Mouse (Mus musculus) heart, embryonic 10.5 days (tissue): ENCODE results near the gene Slc25a31. TPM values are rescaled to one million over a fixed set of nuclear protein-coding genes. Genes with fewer than 3 reads are reported as not detected.

ENCODE experiments used
- DNase-seq: peaks from one replicate; pipeline ENCODE4 v3.0.0-alpha.2; 2017; ENCODE audit warnings: low spot score
- H3K27ac ChIP-seq: fragments of 300-500 bp; sonication (generic); 2 replicates; pipeline ENCODE4 v1.5.1; 2016; ENCODE audit warnings: mild to moderate bottlenecking
- H3K27me3 ChIP-seq: fragments of 300-500 bp; sonication (generic); 2 replicates; pipeline ENCODE4 v1.6.1; 2016; ENCODE audit warnings: mild to moderate bottlenecking; ENCODE audit not compliant: poor library complexity, insufficient read depth, severe bottlenecking
- H3K36me3 ChIP-seq: fragments of 300-500 bp; sonication (generic); 2 replicates; pipeline ENCODE4 v1.6.1; 2016; ENCODE audit warnings: mild to moderate bottlenecking, moderate library complexity
- H3K4me1 ChIP-seq: fragments of 300-500 bp; sonication (generic); 2 replicates; pipeline ENCODE4 v1.6.1; 2016; ENCODE audit warnings: mild to moderate bottlenecking
- H3K4me3 ChIP-seq: fragments of 300-500 bp; sonication (generic); 2 replicates; pipeline ENCODE4 v1.5.1; 2016; ENCODE audit warnings: mild to moderate bottlenecking, moderate library complexity
- H3K9me3 ChIP-seq: fragments of 300-500 bp; sonication (generic); 2 replicates; pipeline ENCODE4 v1.6.1; 2016; ENCODE audit warnings: mild to moderate bottlenecking, moderate library complexity
- WGBS: fragments of 180-500 bp; shearing (Covaris S2); methylation state at CpG from one replicate; pipeline ENCODE4 v1.1.7; 2016; 5-methylcytosine and 5-hydroxymethylcytosine counted together
- polyA plus RNA-seq: library from polyadenylated mRNA; unstranded; fragments of >200 nt; fragmentation: Nextera tagmentation; extraction: Ambion mirVana; gene quantifications from 2 replicates; pipeline ENCODE4 v1.2.1, GENCODE M21; 2016

Slc25a31 gene
- polyA plus RNA-seq, 1 experiment from 2014 or later: 0.35 TPM

GRCm38 (mm10) chr3:40686836-40687235 is 21.8 kb upstream of the Slc25a31 start:
- Histone ChIP-seq H3K27ac (peak overlapping the region; percentile 2; the same call in 1 of the 2 replicates), H3K9me3 (no peaks in the 10 kb centered on the region), H3K27me3 (no peaks in the 10 kb centered on the region), H3K4me1 (peaks cover 46% of the 10 kb centered on the region), H3K4me3 (no peak overlapping the region), H3K36me3 (0 out of 2 replicates have a peak, but pooled peaks cover 3% of the 10 kb centered on the region)
- DNase-seq: no peak
- WGBS: 26% methylated on average over 9 of the region's 9 CpGs

- Histone ChIP-seq H3K27me3 (no peaks in the 10 kb centered on the region), H3K27ac (no peak overlapping the region), H3K36me3 (0 out of 2 replicates have a peak, but pooled peaks cover 5% of the 10 kb centered on the region), H3K9me3 (no peaks in the 10 kb centered on the region), H3K4me3 (no peak overlapping the region), H3K4me1 (peaks cover 38% of the 10 kb centered on the region)
- WGBS: 65% methylated on average over 3 of the region's 3 CpGs
- no peak for DNase-seq
These were observed 21.1 kb upstream of the Slc25a31 start for GRCm38 (mm10) chr3:40687588-40687987.

- no peak for DNase-seq
- WGBS: 81% methylated on average over 6 of the region's 6 CpGs
- H3K9me3 ChIP-seq: no peaks in the 10 kb centered on the region
These were observed 17.1 kb upstream of the Slc25a31 start for GRCm38 (mm10) chr3:40691566-40691965.

GRCm38 (mm10) chr3:40693435-40693834 is 15.2 kb upstream of the Slc25a31 start:
- Histone ChIP-seq H3K4me1 (peaks cover 14% of the 10 kb centered on the region), H3K4me3 (no peak overlapping the region), H3K9me3 (no peaks in the 10 kb centered on the region), H3K36me3 (0 out of 2 replicates have a peak, but pooled peaks cover 5% of the 10 kb centered on the region), H3K27me3 (no peaks in the 10 kb centered on the region), H3K27ac (no peak overlapping the region; the same call in 1 of the 2 replicates)
- no peak for DNase-seq
- WGBS: 56% methylated on average over 10 of the region's 10 CpGs

More at GRCm38 (mm10) chr3:40691566-40691965, 17.1 kb upstream of the Slc25a31 start:
- Histone ChIP-seq H3K36me3 (0 out of 2 replicates have a peak, but pooled peaks cover 5% of the 10 kb centered on the region), H3K4me1 (peaks cover 30% of the 10 kb centered on the region), H3K27ac (no peak overlapping the region), H3K4me3 (no peak overlapping the region), H3K27me3 (no peaks in the 10 kb centered on the region)

DNA sequence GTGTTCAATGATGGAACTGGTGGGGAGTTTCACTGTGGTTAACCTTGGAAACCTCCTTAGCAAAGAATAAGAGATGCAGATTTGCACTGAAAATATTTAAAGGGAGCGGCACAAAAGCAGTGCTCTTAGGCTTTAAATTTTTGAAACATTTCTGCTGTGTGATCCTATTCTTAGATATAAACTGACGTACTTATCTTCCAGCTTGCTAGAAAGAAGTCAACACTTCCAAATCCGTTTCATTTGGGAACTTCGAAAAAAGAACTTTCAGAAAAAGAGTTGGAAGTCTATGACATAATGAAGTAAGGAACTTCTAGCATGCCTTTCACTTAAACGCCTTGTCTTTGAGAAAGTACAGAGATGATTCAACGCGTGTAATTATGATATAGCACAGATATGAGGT is 14.7 kb upstream of the Slc25a31 start:
- DNase-seq: no peak
- Histone ChIP-seq H3K9me3 (no peaks in the 10 kb centered on the region), H3K36me3 (0 out of 2 replicates have a peak, but pooled peaks cover 7% of the 10 kb centered on the region), H3K27ac (no peak overlapping the region; the same call in 1 of the 2 replicates), H3K4me3 (no peak overlapping the region), H3K27me3 (no peaks in the 10 kb centered on the region), H3K4me1 (peaks cover 14% of the 10 kb centered on the region)
- 61% methylated on average over 7 of the region's 7 CpGs for WGBS

GRCm38 (mm10) chr3:40694438-40694837 is 14.2 kb upstream of the Slc25a31 start:
- Histone ChIP-seq H3K27me3 (no peaks in the 10 kb centered on the region), H3K4me3 (no peak overlapping the region), H3K36me3 (0 out of 2 replicates have a peak, but pooled peaks cover 8% of the 10 kb centered on the region), H3K9me3 (no peaks in the 10 kb centered on the region), H3K4me1 (peaks cover 14% of the 10 kb centered on the region), H3K27ac (no peak overlapping the region)
- no peak for DNase-seq
- WGBS: 39% methylated on average over 2 of the region's 2 CpGs

DNA sequence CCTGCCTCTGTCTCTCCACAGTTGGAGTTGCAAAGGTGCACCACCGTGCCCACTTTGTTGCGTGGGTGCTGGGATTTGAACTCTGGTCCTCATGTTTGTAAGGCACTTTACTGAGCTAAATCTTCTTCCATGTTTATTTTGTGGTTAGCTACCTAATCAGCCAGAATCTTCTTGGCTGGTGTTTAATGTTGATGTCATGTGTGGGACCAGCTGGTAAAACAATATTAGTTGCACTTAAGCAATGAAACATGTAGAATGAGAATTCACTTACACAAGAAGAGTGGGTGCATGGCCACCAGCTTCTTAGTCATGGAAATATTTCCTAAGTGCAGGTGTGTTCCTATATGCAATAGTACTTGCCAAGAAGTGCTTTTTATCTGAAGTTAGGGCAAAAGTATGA is 13.5 kb upstream of the Slc25a31 start:
- no peaks in the 10 kb centered on the region for H3K27me3 ChIP-seq
- H3K36me3 ChIP-seq: 0 out of 2 replicates have a peak, but pooled peaks cover 8% of the 10 kb centered on the region
- DNase-seq: no peak
- H3K4me1 ChIP-seq: peaks cover 14% of the 10 kb centered on the region
- 84% methylated on average over 2 of the region's 2 CpGs for WGBS
- no peaks in the 10 kb centered on the region for H3K9me3 ChIP-seq
- H3K27ac ChIP-seq: no peak overlapping the region
- H3K4me3 ChIP-seq: no peak overlapping the region

GRCm38 (mm10) chr3:40698834-40699233 is 9.8 kb upstream of the Slc25a31 start:
- Histone ChIP-seq H3K4me1 (peaks cover 7% of the 10 kb centered on the region), H3K27me3 (no peaks in the 10 kb centered on the region), H3K36me3 (0 out of 2 replicates have a peak, but pooled peaks cover 3% of the 10 kb centered on the region), H3K9me3 (no peaks in the 10 kb centered on the region), H3K4me3 (no peak overlapping the region), H3K27ac (no peak overlapping the region)
- WGBS: 75% methylated on average over 3 of the region's 3 CpGs
- DNase-seq: no peak

GRCm38 (mm10) chr3:40704816-40705430 is 3.7 kb upstream of the Slc25a31 start:
- Histone ChIP-seq H3K9me3 (no peaks in the 10 kb centered on the region; the same call in 1 of the 2 replicates), H3K27ac (no peak overlapping the region), H3K36me3 (no peaks in the 10 kb centered on the region), H3K4me3 (no peak overlapping the region), H3K4me1 (no peaks in the 10 kb centered on the region), H3K27me3 (no peaks in the 10 kb centered on the region)
- no peak for DNase-seq
- WGBS: 82% methylated on average over 5 of the region's 5 CpGs

DNA sequence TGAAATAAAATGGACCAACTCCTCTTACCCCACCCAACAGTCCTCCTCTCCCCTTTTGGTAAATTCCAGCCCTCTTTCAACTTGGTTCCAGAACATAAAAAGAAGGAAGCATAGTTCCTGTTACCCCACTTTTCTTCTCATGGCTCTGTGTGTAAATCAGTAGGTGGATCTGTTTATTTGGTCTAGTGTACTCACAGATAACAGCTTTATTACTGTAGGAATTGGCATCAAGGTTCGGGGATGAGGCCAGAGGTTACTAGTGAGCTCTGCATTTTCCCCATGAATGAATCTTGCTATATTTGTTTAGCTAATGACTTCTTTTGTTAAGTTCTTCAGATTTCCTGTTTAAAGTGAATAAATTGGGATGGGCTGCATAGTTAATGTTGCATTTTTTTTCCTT is 7.4 kb downstream of the Slc25a31 start:
- H3K4me3 ChIP-seq: no peak overlapping the region
- H3K27ac ChIP-seq: no peak overlapping the region
- no peaks in the 10 kb centered on the region for H3K27me3 ChIP-seq
- H3K36me3 ChIP-seq: no peaks in the 10 kb centered on the region
- 53% methylated on average over 1 of the region's 1 CpGs for WGBS
- DNase-seq: no peak
- H3K4me1 ChIP-seq: no peaks in the 10 kb centered on the region
- no peaks in the 10 kb centered on the region for H3K9me3 ChIP-seq

DNA sequence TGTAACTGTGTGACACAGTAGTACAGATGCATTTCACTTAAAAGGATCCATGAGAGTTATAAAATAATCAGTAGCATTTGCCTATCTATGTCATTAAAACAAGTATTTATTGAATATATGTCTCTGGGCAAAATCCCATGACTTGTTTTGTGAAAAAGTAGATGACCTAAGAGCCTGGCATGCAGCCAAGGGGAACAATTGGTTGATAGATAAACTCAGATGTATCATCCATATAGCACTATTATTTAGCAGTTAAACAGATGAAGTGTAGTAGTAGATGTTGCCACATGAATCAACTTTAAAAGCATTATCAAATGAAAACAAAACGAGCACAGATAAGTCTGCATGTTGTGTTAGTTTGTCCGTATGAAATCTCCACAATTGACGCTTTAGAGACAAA is 10.4 kb downstream of the Slc25a31 start:
- no peak overlapping the region for H3K4me3 ChIP-seq
- no peaks in the 10 kb centered on the region for H3K9me3 ChIP-seq
- no peaks in the 10 kb centered on the region for H3K27me3 ChIP-seq
- WGBS: 60% methylated on average over 3 of the region's 3 CpGs
- H3K27ac ChIP-seq: no peak overlapping the region
- no peak for DNase-seq
- H3K36me3 ChIP-seq: no peaks in the 10 kb centered on the region
- H3K4me1 ChIP-seq: no peaks in the 10 kb centered on the region

DNA sequence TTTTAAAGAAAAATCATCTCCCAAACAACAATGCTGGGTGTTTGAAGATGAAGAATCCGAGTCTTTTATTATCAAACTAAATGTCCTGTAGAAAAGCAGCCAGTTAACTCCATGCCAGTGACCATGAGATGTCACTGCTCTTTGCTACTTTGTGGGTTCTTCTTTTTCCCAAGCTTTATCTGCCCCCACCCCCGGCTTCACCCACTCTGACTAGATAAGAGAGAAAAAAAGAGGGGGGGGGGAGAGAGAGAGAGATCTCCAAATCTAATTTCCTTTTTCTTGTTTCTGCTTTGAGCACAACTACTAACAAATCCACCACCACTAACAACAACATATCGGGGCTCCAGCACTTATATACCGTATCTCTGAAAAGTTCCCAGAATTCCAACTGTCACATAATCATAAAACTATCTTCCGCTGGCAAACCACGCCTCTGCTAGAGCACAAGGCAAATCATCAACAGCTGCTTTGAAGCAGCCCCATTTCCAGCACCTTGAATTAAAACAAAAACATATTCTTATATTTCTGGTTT is 29.8 kb downstream of the Slc25a31 start:
- Histone ChIP-seq H3K4me1 (no peaks in the 10 kb centered on the region), H3K4me3 (no peak overlapping the region), H3K27ac (no peak overlapping the region), H3K36me3 (no peaks in the 10 kb centered on the region), H3K27me3 (peaks cover 4% of the 10 kb centered on the region; the same call in 1 of the 2 replicates), H3K9me3 (no peaks in the 10 kb centered on the region)
- WGBS: 72% methylated on average over 6 of the region's 6 CpGs
- DNase-seq: no peak

DNA sequence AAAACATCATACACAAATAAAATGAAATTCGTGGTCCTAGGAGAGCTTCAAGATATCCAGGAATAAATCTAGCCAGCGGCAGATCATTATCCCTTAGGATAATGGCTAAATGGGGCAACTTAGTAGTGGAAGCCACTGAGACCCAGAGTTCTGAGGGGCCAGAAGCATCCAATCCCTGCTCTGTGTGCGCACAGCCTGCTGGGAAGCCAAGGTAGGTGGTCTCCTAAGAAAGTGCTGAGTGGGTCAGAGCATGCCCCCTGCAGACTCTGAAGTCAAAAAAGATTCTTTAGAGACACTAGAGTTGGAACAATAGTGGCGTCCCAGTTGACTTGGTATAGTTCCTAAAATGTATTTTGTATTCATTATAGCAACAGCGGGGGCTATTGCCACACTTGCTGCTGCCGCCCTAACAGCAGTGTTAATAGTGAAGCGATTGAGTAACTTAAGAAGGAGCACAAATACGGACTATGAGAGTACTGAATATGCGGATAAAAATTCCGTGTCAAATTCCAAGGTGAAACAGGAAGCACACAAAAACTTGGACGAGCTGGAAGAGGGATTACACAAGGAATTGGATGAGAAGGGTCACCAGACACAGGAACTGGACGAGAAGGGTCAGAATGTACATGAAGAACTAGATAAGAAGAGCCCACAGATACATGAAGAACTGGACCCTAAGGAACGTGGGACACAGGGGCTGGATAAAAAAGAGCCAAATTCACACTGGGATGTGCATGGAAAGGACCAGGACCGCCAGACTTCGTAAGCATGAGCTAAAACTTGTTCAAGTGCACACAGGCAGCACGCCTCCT is 35.6 kb downstream of the Slc25a31 start, which contains the start of gene Hspa4l:
Hspa4l (plus strand) TSS at position 472 of the 812 bp plus-strand sequence.
- no peak for DNase-seq
- 24% methylated on average over 16 of the region's 16 CpGs for WGBS
- peak within 1 kb of the TSS; percentile 92 for H3K27ac ChIP-seq

More for the DNA sequence above, 35.6 kb downstream of the Slc25a31 start, which contains the start of gene Hspa4l:
- Histone ChIP-seq H3K4me1 (peaks cover 13% of the 10 kb centered on the region), H3K36me3 (no peaks in the 10 kb centered on the region), H3K4me3 (peak within 1 kb of the TSS; percentile 88), H3K27me3 (peaks cover 4% of the 10 kb centered on the region; the same call in 1 of the 2 replicates), H3K9me3 (no peaks in the 10 kb centered on the region)
